In the genomic region with DNA sequence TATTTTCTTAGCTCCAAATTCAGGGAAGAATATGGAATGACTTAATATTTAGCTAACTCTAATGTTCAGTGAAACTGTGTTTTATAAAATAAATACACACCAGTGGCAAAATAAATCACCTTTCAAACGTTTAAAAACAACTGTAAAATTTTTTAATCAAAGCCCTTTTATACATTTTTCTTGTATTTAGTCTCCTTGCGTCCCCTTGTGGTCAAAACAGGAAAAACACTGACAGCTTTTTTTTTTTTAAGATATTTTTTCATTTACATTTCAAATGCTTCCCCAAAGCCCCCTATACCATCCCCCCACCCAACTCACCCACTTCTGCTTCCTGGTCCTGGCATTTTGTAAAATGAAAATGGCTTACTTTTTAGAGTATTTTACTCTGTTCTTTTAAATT, we compare ENCODE assay signal across 11 mouse cellular contexts. TPM values are rescaled to one million over a fixed set of nuclear protein-coding genes. Genes with fewer than 3 reads are reported as not detected.
DNase-seq lines count a peak whose midpoint lies in the region; ATAC-seq and TF ChIP-seq lines count a peak whose summit lies in the region.
"Had no signal": no experiment of that assay in that cellular context is flagged by ENCODE, and none has a peak within 500 bp of the region (broad histone marks: within the 10 kb centered on the region; RNA-seq: fewer than 3 reads in every experiment).

No protein-coding gene starts in this region.

- H3K36me3 ChIP-seq in intestine, postnatal 0 days (ENCODE audit: control insufficient read depth, insufficient read depth): no peaks in the 10 kb centered on the region
- no peaks in the 10 kb centered on the region for H3K36me3 ChIP-seq in intestine, embryonic 15.5 days
- no peaks in the 10 kb centered on the region for H3K36me3 ChIP-seq in midbrain, postnatal 0 days (ENCODE audit: insufficient read depth, low read length)
- no peaks in the 10 kb centered on the region for H3K36me3 ChIP-seq in midbrain, embryonic 13.5 days
- H3K36me3 ChIP-seq: embryonic facial prominence, embryonic 13.5 days; heart, embryonic 13.5 days; neural tube, embryonic 13.5 days had no signal

- H3K4me1 ChIP-seq in intestine, postnatal 0 days (replicated peaks; ENCODE audit: control insufficient read depth, insufficient read depth, low read length): no peaks in the 10 kb centered on the region
- H3K4me1 ChIP-seq in intestine, embryonic 15.5 days (replicated peaks): no peaks in the 10 kb centered on the region
- H3K4me1 ChIP-seq in midbrain, postnatal 0 days (ENCODE audit: insufficient read depth, low read length): no peaks in the 10 kb centered on the region
- no peaks in the 10 kb centered on the region for H3K4me1 ChIP-seq in midbrain, embryonic 13.5 days (replicated peaks)
- H3K4me1 ChIP-seq: embryonic facial prominence, embryonic 13.5 days; heart, embryonic 13.5 days; neural tube, embryonic 13.5 days had no signal

- no peaks in the 10 kb centered on the region for H3K9me3 ChIP-seq in intestine, postnatal 0 days (ENCODE audit: control insufficient read depth)
- no peaks in the 10 kb centered on the region for H3K9me3 ChIP-seq in intestine, embryonic 15.5 days
- no peaks in the 10 kb centered on the region for H3K9me3 ChIP-seq in midbrain, postnatal 0 days (ENCODE audit: low read length)
- no peaks in the 10 kb centered on the region for H3K9me3 ChIP-seq in midbrain, embryonic 13.5 days
- H3K9me3 ChIP-seq: embryonic facial prominence, embryonic 13.5 days; heart, embryonic 13.5 days; neural tube, embryonic 13.5 days had no signal

- no peaks in the 10 kb centered on the region for H3K27me3 ChIP-seq in intestine, postnatal 0 days (replicated peaks; ENCODE audit: control insufficient read depth, insufficient read depth, low read length)
- no peaks in the 10 kb centered on the region for H3K27me3 ChIP-seq in intestine, embryonic 15.5 days (replicated peaks)
- H3K27me3 ChIP-seq in midbrain, postnatal 0 days (ENCODE audit: insufficient read depth, low read length): no peaks in the 10 kb centered on the region
- H3K27me3 ChIP-seq in midbrain, embryonic 13.5 days: no peaks in the 10 kb centered on the region
- H3K27me3 ChIP-seq: embryonic facial prominence, embryonic 13.5 days; heart, embryonic 13.5 days; neural tube, embryonic 13.5 days had no signal

- no peak overlapping the region for H3K4me3 ChIP-seq in intestine, postnatal 0 days (ENCODE audit: low read depth, low read length)
- H3K4me3 ChIP-seq in intestine, embryonic 15.5 days (replicated peaks): no peak overlapping the region
- H3K4me3 ChIP-seq in midbrain, postnatal 0 days (ENCODE audit: low read depth, low read length): no peak overlapping the region
- H3K4me3 ChIP-seq in midbrain, embryonic 13.5 days (replicated peaks): no peak overlapping the region
- H3K4me3 ChIP-seq: embryonic facial prominence, embryonic 13.5 days; heart, embryonic 13.5 days; neural tube, embryonic 13.5 days had no signal

- DNase-seq in midbrain, postnatal 0 days (ENCODE audit: low spot score): peak; percentile 9
- DNase-seq in MN1 (ENCODE audit: low spot score): peak; percentile 5
- peak; percentile 47 for DNase-seq in retina, embryonic 14.5 days (ENCODE audit: low spot score)
- DNase-seq in heart, postnatal 36 days: no peak
- DNase-seq: kidney, postnatal 14 days had no signal

- peak; percentile 50 for TF ChIP-seq CTCF in intestine, postnatal 0 days (IDR thresholded peaks at IDR 0.05; ENCODE audit: low read depth)
- peak; percentile 67 for TF ChIP-seq CTCF in midbrain, postnatal 0 days (IDR thresholded peaks at IDR 0.05)

- no peak overlapping the region for H3K4me2 ChIP-seq in intestine, postnatal 0 days (replicated peaks; ENCODE audit: low read depth)
- no peak overlapping the region for H3K4me2 ChIP-seq in intestine, embryonic 15.5 days (replicated peaks)
- no peak overlapping the region for H3K4me2 ChIP-seq in midbrain, postnatal 0 days (ENCODE audit: low read depth, low read length, poor library complexity, severe bottlenecking)
- no peak overlapping the region for H3K4me2 ChIP-seq in midbrain, embryonic 13.5 days (replicated peaks)
- H3K4me2 ChIP-seq: embryonic facial prominence, embryonic 13.5 days; heart, embryonic 13.5 days; neural tube, embryonic 13.5 days had no signal

- WGBS in intestine, postnatal 0 days: 0% methylated on average over 2 of the region's 2 CpGs
- WGBS in intestine, embryonic 15.5 days: 2% methylated on average over 2 of the region's 2 CpGs
- 1% methylated on average over 2 of the region's 2 CpGs for WGBS in midbrain, postnatal 0 days
- WGBS in midbrain, embryonic 13.5 days: 0% methylated on average over 2 of the region's 2 CpGs

- H3K9ac ChIP-seq in intestine, postnatal 0 days (ENCODE audit: low read depth, low read length): no peak overlapping the region
- H3K9ac ChIP-seq in intestine, embryonic 15.5 days: no peak overlapping the region
- H3K9ac ChIP-seq in midbrain, postnatal 0 days (replicated peaks; ENCODE audit: low read length, poor library complexity, severe bottlenecking): no peak overlapping the region
- H3K9ac ChIP-seq in midbrain, embryonic 13.5 days (replicated peaks): no peak overlapping the region
- H3K9ac ChIP-seq: embryonic facial prominence, embryonic 13.5 days; heart, embryonic 13.5 days; neural tube, embryonic 13.5 days had no signal

- no peak for ATAC-seq in intestine, postnatal 0 days
- no peak for ATAC-seq in intestine, embryonic 15.5 days
- no peak for ATAC-seq in midbrain, postnatal 0 days (ENCODE audit: low FRiP score)
- ATAC-seq in midbrain, embryonic 13.5 days: no peak

- intact Hi-C loops in heart, postnatal 36 days (cut with DNase I): loop anchor here (1.0 to 10.0 kb wide), 2 partner anchors 271 to 641 kb away; no protein-coding TSS in a partner anchor

- H3K27ac ChIP-seq in intestine, postnatal 0 days (ENCODE audit: low read depth, low read length): no peak overlapping the region
- H3K27ac ChIP-seq in intestine, embryonic 15.5 days: no peak overlapping the region
- no peak overlapping the region for H3K27ac ChIP-seq in midbrain, postnatal 0 days (ENCODE audit: low read depth, low read length)
- H3K27ac ChIP-seq in midbrain, embryonic 13.5 days: no peak overlapping the region
- H3K27ac ChIP-seq: embryonic facial prominence, embryonic 13.5 days; heart, embryonic 13.5 days; neural tube, embryonic 13.5 days had no signal

RNA-seq across cellular contexts. Expression of a gene that starts 32.7 kb away (rescaled TPM):
- 187 and 193 TPM in 2 replicates for polyA plus RNA-seq in intestine, postnatal 0 days (2015; fragmentation: Nextera tagmentation; extraction: Ambion mirVana)
- polyA plus RNA-seq in intestine, embryonic 15.5 days (2015; fragmentation: Nextera tagmentation; extraction: Ambion mirVana): 581 and 712 TPM in 2 replicates
- total RNA-seq in midbrain, postnatal 0 days (2014; rRNA removed): 43.7 and 59.5 TPM in 2 replicates
- 168 and 170 TPM in 2 replicates for polyA plus RNA-seq in midbrain, postnatal 0 days (2015; fragmentation: Nextera tagmentation; extraction: Ambion mirVana)
- 117 and 120 TPM in 2 replicates for polyA plus RNA-seq in midbrain, embryonic 13.5 days (2015; fragmentation: Nextera tagmentation; extraction: Ambion mirVana)
- total RNA-seq in heart, postnatal 36 days (2021): 10 to 100 TPM; 15.5 to 20.7 TPM

Comparison
In these comparisons a context has a peak if more than half of its experiments do, and no peak if none do; other contexts are left out.
1. DNase-seq: peak in midbrain, postnatal 0 days (single experiment), MN1 (single experiment) and retina, embryonic 14.5 days (single experiment); none in heart, postnatal 36 days (0 of 2).